Mouse (Mus musculus) limb, embryonic 11.5 days (tissue): ENCODE measurements around the gene Gprc6a. TPM values are rescaled to one million over a fixed set of nuclear protein-coding genes. Genes with fewer than 3 reads are reported as not detected.

ENCODE experiments used
- ATAC-seq: fragments of 200-750 bp; cut with Nextera tagmentation; 2 replicates; pipeline ENCODE4 v1.8.0; 2017; ENCODE audit warnings: low read depth; ENCODE audit not compliant: insufficient number of reproducible peaks, low FRiP score, low TSS enrichment
- DNase-seq: peaks from one replicate; pipeline ENCODE4 v3.0.0-alpha.2; 2015; ENCODE audit warnings: low spot score
- H3K27ac ChIP-seq: fragments of 300-500 bp; sonication (generic); replicated peaks from 2 replicates; pipeline ENCODE4 v1.5.1; 2014; ENCODE audit warnings: low read depth, mild to moderate bottlenecking, low read length
- H3K27me3 ChIP-seq: fragments of 300-500 bp; sonication (generic); 2 replicates; pipeline ENCODE4 v1.6.1; 2014; ENCODE audit warnings: mild to moderate bottlenecking, low read length, mixed read lengths; ENCODE audit not compliant: control insufficient read depth, insufficient read depth
- H3K36me3 ChIP-seq: fragments of 300-500 bp; sonication (generic); 2 replicates; pipeline ENCODE4 v1.6.1; 2014; ENCODE audit warnings: mild to moderate bottlenecking, low read length, moderate library complexity, mixed read lengths; ENCODE audit not compliant: control insufficient read depth, insufficient read depth
- H3K4me1 ChIP-seq: fragments of 300-500 bp; sonication (generic); 2 replicates; pipeline ENCODE4 v1.6.1; 2014; ENCODE audit warnings: low read length, mixed read lengths; ENCODE audit not compliant: control insufficient read depth, insufficient read depth
- H3K4me2 ChIP-seq: fragments of 300-500 bp; sonication (generic); 2 replicates; pipeline ENCODE4 v1.6.1; 2014; ENCODE audit warnings: low read depth, mild to moderate bottlenecking, moderate library complexity; ENCODE audit not compliant: severe bottlenecking
- H3K4me3 ChIP-seq: fragments of 300-500 bp; sonication (generic); 2 replicates; pipeline ENCODE4 v1.5.1; 2014; ENCODE audit warnings: low read depth, low read length
- H3K9ac ChIP-seq: fragments of 300-500 bp; sonication (generic); 2 replicates; pipeline ENCODE4 v1.6.1; 2014; ENCODE audit warnings: mild to moderate bottlenecking, low read length
- H3K9me3 ChIP-seq: fragments of 300-500 bp; sonication (generic); 2 replicates; pipeline ENCODE4 v1.6.1; 2016; ENCODE audit warnings: low read length; ENCODE audit not compliant: control insufficient read depth
- WGBS: fragments of 180-500 bp; shearing (Covaris S2); extraction: QIAGEN DNeasy Blood & Tissue Kit; methylation state at CpG from one replicate; pipeline ENCODE4 v1.1.7; 2014; 5-methylcytosine and 5-hydroxymethylcytosine counted together
- polyA plus RNA-seq: library from polyadenylated mRNA; unstranded; fragments of >200 nt; fragmentation: Nextera tagmentation; extraction: Ambion mirVana; gene quantifications from 2 replicates; pipeline ENCODE4 v1.2.1, GENCODE M21; 2014

Gprc6a gene
- polyA plus RNA-seq, result not detected in 2 replicates

GRCm38 (mm10) chr10:51631411-51632136 lies at the start of gene Gprc6a:
Gene Gprc6a (minus strand): TSS chr10:51631461.
- Histone ChIP-seq H3K27me3 (no peaks in the 10 kb centered on the region), H3K36me3 (no peaks in the 10 kb centered on the region), H3K4me3 (no peak within 1 kb of the TSS), H3K4me2 (no peak within 1 kb of the TSS), H3K4me1 (no peaks in the 10 kb centered on the region), H3K9ac (no peak within 1 kb of the TSS), H3K9me3 (no peaks in the 10 kb centered on the region), H3K27ac (no peak within 1 kb of the TSS)
- no peak for ATAC-seq
- 86% methylated on average over 8 of the region's 8 CpGs for WGBS
- DNase-seq, result no peak

GRCm38 (mm10) chr10:51678251-51678639 lies 47.0 kb upstream of the Gprc6a start:
- peak overlapping the region; percentile 75 for H3K4me2 ChIP-seq
- peak overlapping the region; percentile 38; the same call in 1 of the 2 replicates for H3K4me3 ChIP-seq
- 4% methylated on average over 10 of the region's 10 CpGs for WGBS
- H3K9ac ChIP-seq, result no peak overlapping the region
- H3K27me3 ChIP-seq, result peaks cover 21% of the 10 kb centered on the region
- peaks cover 5% of the 10 kb centered on the region for H3K4me1 ChIP-seq
- H3K27ac ChIP-seq, result no peak overlapping the region
- H3K36me3 ChIP-seq, result no peaks in the 10 kb centered on the region
- DNase-seq (peak; percentile 29), ATAC-seq (no peak)
- H3K9me3 ChIP-seq, result no peaks in the 10 kb centered on the region

DNA sequence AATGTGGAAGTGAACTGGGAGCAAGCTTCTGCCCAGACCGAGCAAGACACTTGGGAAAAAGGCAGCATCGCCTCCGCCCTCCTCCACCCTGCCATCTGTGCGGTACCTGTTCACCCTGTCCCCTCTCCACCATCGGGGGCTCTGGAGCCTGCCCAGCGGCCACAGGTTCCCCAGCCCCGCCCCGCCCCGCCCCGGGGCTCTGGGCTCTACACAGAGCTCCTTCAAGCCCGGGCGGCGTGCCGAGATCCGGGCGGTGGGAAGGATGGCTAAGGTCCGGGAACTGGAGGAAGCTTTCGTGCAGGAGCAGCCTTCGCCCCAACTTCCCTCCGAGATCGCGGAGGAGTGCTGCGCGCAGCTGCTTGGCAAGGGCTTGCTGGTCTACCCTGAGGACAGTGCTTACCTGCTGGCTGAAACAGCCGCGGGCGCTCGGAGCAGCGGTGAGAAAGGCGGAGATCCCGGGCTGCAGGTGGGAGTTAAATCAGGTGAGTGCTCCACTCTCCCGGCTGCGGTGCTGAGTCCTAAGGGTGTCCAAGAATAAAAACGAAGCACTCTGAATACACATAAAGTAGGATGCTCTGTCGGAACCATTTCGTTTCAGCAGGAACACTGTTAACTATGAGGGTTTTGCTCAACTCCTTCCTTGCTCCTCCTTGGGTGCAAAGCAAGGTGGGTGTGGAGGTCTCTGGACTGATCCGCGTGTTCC lies 46.4 kb upstream of the Gprc6a start, which contains the start of gene Rfx6:
Gene Rfx6, plus strand, starts transcription at position 209 of the 703 bp plus-strand sequence.
- Histone ChIP-seq H3K4me1 (peaks cover 5% of the 10 kb centered on the region), H3K4me3 (peak within 1 kb of the TSS; percentile 38), H3K9me3 (no peaks in the 10 kb centered on the region), H3K36me3 (no peaks in the 10 kb centered on the region), H3K4me2 (peak within 1 kb of the TSS; percentile 75), H3K9ac (no peak within 1 kb of the TSS), H3K27me3 (peaks cover 21% of the 10 kb centered on the region), H3K27ac (no peak within 1 kb of the TSS)
- peak; percentile 73 for ATAC-seq
- WGBS, result under 1% methylated on average over 38 of the region's 38 CpGs
- peak; percentile 56 for DNase-seq

- no peaks in the 10 kb centered on the region for H3K36me3 ChIP-seq
- H3K4me3 ChIP-seq, result no peak overlapping the region
- H3K27me3 ChIP-seq, result peaks cover 9% of the 10 kb centered on the region
- no peak overlapping the region for H3K4me2 ChIP-seq
- no peak overlapping the region for H3K9ac ChIP-seq
- no peaks in the 10 kb centered on the region for H3K4me1 ChIP-seq
- DNase-seq (no peak), ATAC-seq (0 out of 2 replicates have a peak, but pooled peaks have one; percentile 27)
- H3K9me3 ChIP-seq, result no peaks in the 10 kb centered on the region
- WGBS, result 39% methylated on average over 1 of the region's 1 CpGs
- no peak overlapping the region for H3K27ac ChIP-seq
Measured at GRCm38 (mm10) chr10:51672082-51672779, 41.0 kb upstream of the Gprc6a start.

DNA sequence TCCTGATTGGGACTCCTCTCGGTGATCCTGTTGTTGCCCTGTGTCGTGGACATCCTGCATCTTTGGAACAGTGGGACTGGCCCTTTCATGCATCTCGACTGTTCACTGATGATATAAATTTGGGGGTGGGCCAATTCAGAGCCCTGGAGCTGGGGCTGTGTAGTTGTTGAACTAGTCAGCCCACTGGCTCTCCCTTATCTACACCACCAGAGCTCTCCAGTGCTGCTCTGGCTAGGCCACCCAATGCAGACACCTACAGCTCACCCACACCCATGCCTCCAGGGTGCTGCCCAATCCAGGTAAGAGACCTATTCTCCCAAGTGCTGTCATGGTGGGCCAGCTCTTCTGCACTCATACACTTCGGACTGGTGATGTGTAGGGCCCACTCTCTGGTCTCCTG lies 40.3 kb upstream of the Gprc6a start:
- 82% methylated on average over 4 of the region's 4 CpGs for WGBS

GRCm38 (mm10) chr10:51669334-51669733 lies 38.1 kb upstream of the Gprc6a start:
- no peak overlapping the region for H3K9ac ChIP-seq
- H3K27me3 ChIP-seq, result no peaks in the 10 kb centered on the region
- no peaks in the 10 kb centered on the region for H3K36me3 ChIP-seq
- H3K4me1 ChIP-seq, result no peaks in the 10 kb centered on the region
- H3K27ac ChIP-seq, result no peak overlapping the region
- H3K9me3 ChIP-seq, result no peaks in the 10 kb centered on the region
- H3K4me3 ChIP-seq, result no peak overlapping the region
- no peak overlapping the region for H3K4me2 ChIP-seq
- ATAC-seq (no peak), DNase-seq (no peak)

More for the DNA sequence above, 40.3 kb upstream of the Gprc6a start:
- H3K27me3 ChIP-seq, result peaks cover 4% of the 10 kb centered on the region
- H3K4me3 ChIP-seq, result no peak overlapping the region
- H3K36me3 ChIP-seq, result no peaks in the 10 kb centered on the region
- no peak overlapping the region for H3K9ac ChIP-seq
- no peaks in the 10 kb centered on the region for H3K9me3 ChIP-seq
- DNase-seq, result no peak
- H3K4me2 ChIP-seq, result no peak overlapping the region
- ATAC-seq, result no peak
- no peak overlapping the region for H3K27ac ChIP-seq
- H3K4me1 ChIP-seq, result no peaks in the 10 kb centered on the region

DNA sequence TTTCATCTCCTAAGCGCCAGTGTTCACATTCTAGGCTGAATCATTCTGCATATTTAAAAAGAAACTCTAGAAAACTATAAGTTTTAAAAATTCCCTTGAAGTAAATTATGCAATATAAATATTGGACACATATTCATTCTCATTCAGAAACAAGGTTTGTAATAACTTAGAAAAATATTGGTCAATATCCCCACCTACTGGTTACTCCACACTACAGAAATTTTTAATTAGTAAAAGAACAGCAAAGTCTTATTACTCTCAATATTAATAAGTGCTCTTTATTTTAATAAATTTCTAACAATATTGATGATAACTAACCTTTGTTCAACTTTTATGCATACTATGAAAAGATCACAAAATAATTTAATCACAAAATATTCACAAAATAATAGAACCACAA lies 26.1 kb upstream of the Gprc6a start:
- Histone ChIP-seq H3K27me3 (no peaks in the 10 kb centered on the region), H3K9ac (no peak overlapping the region), H3K27ac (no peak overlapping the region), H3K4me3 (no peak overlapping the region), H3K9me3 (no peaks in the 10 kb centered on the region), H3K4me2 (no peak overlapping the region), H3K36me3 (no peaks in the 10 kb centered on the region), H3K4me1 (no peaks in the 10 kb centered on the region)
- WGBS, result 55% methylated on average over 1 of the region's 1 CpGs
- DNase-seq (no peak), ATAC-seq (no peak)

- Histone ChIP-seq H3K27ac (no peak overlapping the region), H3K4me1 (no peaks in the 10 kb centered on the region), H3K4me2 (no peak overlapping the region), H3K27me3 (no peaks in the 10 kb centered on the region), H3K36me3 (no peaks in the 10 kb centered on the region), H3K9ac (no peak overlapping the region), H3K9me3 (no peaks in the 10 kb centered on the region), H3K4me3 (no peak overlapping the region)
- WGBS, result 71% methylated on average over 3 of the region's 3 CpGs
- ATAC-seq (no peak), DNase-seq (no peak)
Measured at GRCm38 (mm10) chr10:51649506-51650221, 18.4 kb upstream of the Gprc6a start.
